Mouse (Mus musculus): Measurements from ENCODE around the gene Esam.

GRCm38 (mm10) chr9:37540701-37541575, 13.1 kb downstream of the Esam start:
- TF ChIP-seq CTCF (IDR thresholded peaks at IDR 0.05; ENCODE audit: borderline replicate concordance, insufficient read depth, low read depth, low read length), result no peak
- no peak for TF ChIP-seq POLR2A (IDR thresholded peaks at IDR 0.05; ENCODE audit: borderline replicate concordance, insufficient read depth, low read length)
